Mouse (Mus musculus) kidney, embryonic 14.5 days (tissue): ENCODE measurements around the gene Casr. TPM values are rescaled to one million over a fixed set of nuclear protein-coding genes. Genes with fewer than 3 reads are reported as not detected.

ENCODE experiments used
- ATAC-seq: fragments of 200-750 bp; cut with Nextera tagmentation; 2 replicates; pipeline ENCODE4 v1.8.0; 2017; ENCODE audit warnings: moderate number of reproducible peaks, mild to moderate bottlenecking, moderate TSS enrichment, moderate library complexity; ENCODE audit not compliant: low FRiP score, low TSS enrichment
- H3K27ac ChIP-seq: fragments of 300-500 bp; sonication (generic); 2 replicates; pipeline ENCODE4 v1.5.1; 2014; ENCODE audit warnings: low read depth, mild to moderate bottlenecking, low read length, moderate library complexity, mixed read lengths
- H3K27me3 ChIP-seq: fragments of 300-500 bp; sonication (generic); 2 replicates; pipeline ENCODE4 v1.6.1; 2014; ENCODE audit warnings: mild to moderate bottlenecking, low read length; ENCODE audit not compliant: control insufficient read depth, insufficient read depth
- H3K36me3 ChIP-seq: fragments of 300-500 bp; sonication (generic); 2 replicates; pipeline ENCODE4 v1.6.1; 2014; ENCODE audit warnings: low read length, mixed read lengths; ENCODE audit not compliant: control insufficient read depth, insufficient read depth
- H3K4me1 ChIP-seq: fragments of 300-500 bp; sonication (generic); 2 replicates; pipeline ENCODE4 v1.6.1; 2014; ENCODE audit warnings: low read length, mixed read lengths; ENCODE audit not compliant: control insufficient read depth, insufficient read depth
- H3K4me2 ChIP-seq: fragments of 300-500 bp; sonication (generic); replicated peaks from 2 replicates; pipeline ENCODE4 v1.6.1; 2014; ENCODE audit warnings: low read depth, mild to moderate bottlenecking, low read length
- H3K4me3 ChIP-seq: fragments of 300-500 bp; sonication (generic); 2 replicates; pipeline ENCODE4 v1.5.1; 2014; ENCODE audit warnings: mild to moderate bottlenecking, low read length
- H3K9ac ChIP-seq: fragments of 300-500 bp; sonication (generic); 2 replicates; pipeline ENCODE4 v1.6.1; 2014; ENCODE audit warnings: low read depth, mild to moderate bottlenecking, low read length, moderate library complexity
- H3K9me3 ChIP-seq: fragments of 300-500 bp; sonication (generic); 2 replicates; pipeline ENCODE4 v1.6.1; 2016; ENCODE audit warnings: low read length; ENCODE audit not compliant: control insufficient read depth
- WGBS: fragments of 180-500 bp; shearing (Covaris S2); extraction: QIAGEN DNeasy Blood & Tissue Kit; methylation state at CpG from one replicate; pipeline ENCODE4 v1.1.7; 2014; 5-methylcytosine and 5-hydroxymethylcytosine counted together
- polyA plus RNA-seq: library from polyadenylated mRNA; unstranded; fragments of >200 nt; fragmentation: Nextera tagmentation; extraction: Ambion mirVana; gene quantifications from 2 replicates; pipeline ENCODE4 v1.2.1, GENCODE M21; 2014

Gene Casr
- polyA plus RNA-seq, 1 experiment from 2014 or later: 0.34 TPM

DNA sequence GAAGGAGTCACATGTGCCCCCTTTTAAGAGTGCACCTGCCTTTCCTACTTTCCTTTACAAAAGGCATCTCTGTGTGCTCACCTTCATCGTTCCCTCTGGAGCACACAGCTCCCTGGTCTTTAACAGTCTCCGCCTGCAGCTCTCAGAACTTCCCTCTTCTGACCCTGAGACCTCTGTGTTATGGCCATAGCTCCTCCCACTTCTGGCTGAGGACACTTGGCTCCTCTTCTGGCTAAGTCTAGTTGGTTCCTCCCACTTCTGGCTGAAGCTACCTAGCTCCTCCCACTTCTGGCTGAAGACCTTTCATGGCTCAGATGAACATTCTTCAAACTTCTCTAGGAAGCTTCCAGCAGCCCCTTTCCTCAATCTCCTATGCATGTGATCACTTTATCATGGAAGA lies 59.7 kb downstream of the Casr start:
- no peak overlapping the region for H3K9ac ChIP-seq
- no peak overlapping the region for H3K27ac ChIP-seq
- ATAC-seq: no peak
- no peaks in the 10 kb centered on the region for H3K9me3 ChIP-seq
- no peak overlapping the region for H3K4me3 ChIP-seq
- H3K4me1 ChIP-seq: no peaks in the 10 kb centered on the region
- H3K4me2 ChIP-seq: no peak overlapping the region
- no peaks in the 10 kb centered on the region for H3K27me3 ChIP-seq
- 83% methylated on average over 2 of the region's 2 CpGs for WGBS
- H3K36me3 ChIP-seq: no peaks in the 10 kb centered on the region

DNA sequence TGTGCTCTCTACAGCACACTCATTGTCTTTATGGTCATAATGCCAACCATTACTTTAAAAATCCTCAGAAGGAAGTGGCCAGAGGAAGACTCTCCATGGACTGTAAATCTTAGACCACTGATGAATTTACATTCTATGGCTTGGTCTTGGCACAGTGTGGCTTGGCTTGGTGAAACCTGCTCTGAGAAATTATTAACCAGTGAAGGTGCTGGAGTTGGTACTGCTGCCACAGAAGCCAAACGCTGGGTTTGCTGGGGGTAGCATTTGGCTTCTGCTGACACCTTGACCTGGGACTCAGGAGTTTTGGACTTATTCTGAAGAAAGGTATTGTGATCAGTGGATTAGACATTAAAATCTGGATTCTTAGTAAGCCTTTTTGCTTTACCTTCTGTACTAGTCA lies 69.5 kb downstream of the Casr start:
- no peak for ATAC-seq
- Histone ChIP-seq H3K4me2 (no peak overlapping the region), H3K27ac (no peak overlapping the region), H3K9ac (no peak overlapping the region), H3K4me1 (no peaks in the 10 kb centered on the region), H3K27me3 (no peaks in the 10 kb centered on the region), H3K4me3 (no peak overlapping the region), H3K9me3 (no peaks in the 10 kb centered on the region), H3K36me3 (no peaks in the 10 kb centered on the region)
- WGBS: 91% methylated on average over 1 of the region's 1 CpGs

DNA sequence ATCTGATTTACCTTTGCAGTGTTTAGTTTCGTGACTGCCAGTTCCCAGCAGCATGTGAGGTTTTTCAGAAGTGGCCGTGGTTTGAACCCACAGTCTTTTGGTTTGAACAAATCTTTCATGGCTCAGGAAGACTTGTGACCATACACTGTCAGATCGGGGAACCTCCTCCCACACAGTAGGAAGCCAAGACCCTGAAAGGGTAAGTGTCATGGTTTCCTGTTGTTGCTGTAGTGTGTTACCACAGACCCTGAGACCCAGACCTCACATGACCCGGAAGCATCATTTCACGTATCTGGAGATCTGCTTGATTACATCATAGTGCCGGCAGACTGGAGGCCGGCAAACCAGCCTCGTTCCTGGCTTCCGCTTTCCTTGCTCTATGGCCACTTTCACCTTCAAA lies 85.1 kb downstream of the Casr start:
- Histone ChIP-seq H3K27ac (no peak overlapping the region), H3K9me3 (no peaks in the 10 kb centered on the region), H3K27me3 (no peaks in the 10 kb centered on the region), H3K4me1 (no peaks in the 10 kb centered on the region), H3K4me2 (no peak overlapping the region), H3K4me3 (no peak overlapping the region), H3K9ac (no peak overlapping the region), H3K36me3 (no peaks in the 10 kb centered on the region)
- no peak for ATAC-seq
- 63% methylated on average over 9 of the region's 9 CpGs for WGBS

DNA sequence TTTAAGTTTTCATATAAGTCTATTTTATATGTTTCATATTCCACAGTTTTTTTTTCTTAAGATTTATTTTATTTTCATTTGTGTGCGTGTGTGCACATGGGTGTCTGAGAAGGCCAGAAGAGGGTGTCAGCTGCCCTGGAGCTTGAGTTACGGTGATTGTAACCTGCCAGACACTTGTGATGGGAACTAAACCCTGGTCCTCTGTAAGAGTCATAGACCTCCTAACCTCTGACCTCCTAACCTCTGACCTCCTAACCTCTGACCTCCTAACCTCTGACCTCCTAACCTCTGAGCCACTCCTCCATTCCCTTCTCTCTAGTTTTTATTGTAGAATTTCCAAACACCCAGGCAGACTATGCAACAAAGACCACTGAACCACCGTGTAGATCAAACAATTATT lies 86.4 kb downstream of the Casr start:
- Histone ChIP-seq H3K4me2 (no peak overlapping the region), H3K9me3 (no peaks in the 10 kb centered on the region), H3K4me1 (no peaks in the 10 kb centered on the region), H3K27me3 (no peaks in the 10 kb centered on the region), H3K9ac (no peak overlapping the region), H3K27ac (no peak overlapping the region), H3K36me3 (no peaks in the 10 kb centered on the region), H3K4me3 (no peak overlapping the region)
- WGBS: 93% methylated on average over 3 of the region's 3 CpGs
- no peak for ATAC-seq

DNA sequence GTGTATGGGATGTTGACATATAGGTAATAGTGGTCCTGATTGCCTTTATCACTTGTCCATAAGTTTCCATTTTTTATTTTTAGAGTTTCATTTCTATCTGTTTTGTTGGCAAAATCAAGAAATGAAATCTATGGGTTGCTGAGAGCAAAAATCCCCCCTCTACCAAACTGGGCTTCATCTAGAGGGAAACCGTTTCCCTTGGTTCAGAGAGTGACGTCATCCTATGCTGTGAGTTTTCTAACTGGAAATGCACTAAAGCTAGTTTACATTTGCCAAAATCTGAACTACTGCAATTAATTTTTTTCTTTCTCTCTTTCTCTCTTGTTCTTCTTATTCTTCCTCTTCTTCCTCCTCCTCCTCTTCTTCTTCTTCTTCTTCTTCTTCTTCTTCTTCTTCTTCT lies 87.1 kb downstream of the Casr start:
- Histone ChIP-seq H3K9me3 (no peaks in the 10 kb centered on the region), H3K36me3 (no peaks in the 10 kb centered on the region), H3K27me3 (no peaks in the 10 kb centered on the region), H3K27ac (no peak overlapping the region), H3K9ac (no peak overlapping the region), H3K4me3 (no peak overlapping the region), H3K4me2 (no peak overlapping the region), H3K4me1 (no peaks in the 10 kb centered on the region)
- WGBS: 75% methylated on average over 2 of the region's 2 CpGs
- no peak for ATAC-seq

DNA sequence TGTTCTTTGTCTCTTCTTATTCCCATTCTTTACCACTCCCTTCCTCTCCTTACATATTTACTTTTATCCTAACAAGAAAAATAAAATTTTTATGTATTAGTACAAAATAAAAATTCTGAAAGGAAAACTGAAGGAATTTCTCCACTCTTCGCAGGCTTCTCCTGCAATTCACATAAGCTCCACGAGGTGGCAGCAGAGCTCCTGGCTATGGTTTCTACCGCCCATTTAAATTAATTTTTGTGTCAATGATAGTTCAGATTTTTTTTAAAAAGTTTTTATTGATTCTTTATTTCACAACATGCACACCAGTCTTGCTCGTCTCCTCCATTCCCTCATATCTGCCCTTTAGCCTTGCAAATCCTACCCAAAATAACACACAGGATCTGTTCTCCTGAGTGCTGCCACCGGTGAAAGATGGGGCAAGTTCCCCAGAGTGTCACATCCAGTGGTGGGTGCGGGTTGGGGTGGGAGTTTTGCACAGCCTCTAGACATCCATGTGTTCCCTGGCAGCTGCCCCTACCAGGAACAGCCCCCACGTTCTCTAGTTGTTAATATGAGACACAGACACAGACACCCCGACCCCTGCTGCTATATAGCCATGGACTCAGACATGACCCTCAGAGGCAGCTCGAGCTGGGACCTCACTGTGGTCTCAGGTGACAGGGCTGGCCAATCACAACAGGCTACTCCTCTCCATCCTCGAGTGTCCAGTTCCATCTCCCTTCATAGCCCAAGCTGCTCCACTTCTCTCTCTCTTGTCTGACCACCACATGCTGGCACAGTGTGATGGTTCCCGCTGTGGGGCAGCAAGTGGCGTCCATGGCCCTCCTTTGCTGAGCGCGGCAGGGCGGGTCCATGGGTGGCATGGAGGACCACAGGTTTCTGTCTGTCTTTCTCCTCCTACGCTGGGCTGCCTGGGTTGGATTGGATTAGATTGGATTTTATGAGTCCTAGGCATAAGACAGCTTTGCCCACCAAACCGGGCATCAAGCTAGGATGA lies 88.4 kb downstream of the Casr start:
- Histone ChIP-seq H3K9me3 (no peaks in the 10 kb centered on the region), H3K27me3 (no peaks in the 10 kb centered on the region), H3K36me3 (no peaks in the 10 kb centered on the region), H3K4me3 (no peak overlapping the region), H3K4me1 (no peaks in the 10 kb centered on the region), H3K4me2 (no peak overlapping the region), H3K27ac (no peak overlapping the region), H3K9ac (no peak overlapping the region)
- peak; percentile 92 for ATAC-seq
- WGBS: 43% methylated on average over 17 of the region's 17 CpGs

DNA sequence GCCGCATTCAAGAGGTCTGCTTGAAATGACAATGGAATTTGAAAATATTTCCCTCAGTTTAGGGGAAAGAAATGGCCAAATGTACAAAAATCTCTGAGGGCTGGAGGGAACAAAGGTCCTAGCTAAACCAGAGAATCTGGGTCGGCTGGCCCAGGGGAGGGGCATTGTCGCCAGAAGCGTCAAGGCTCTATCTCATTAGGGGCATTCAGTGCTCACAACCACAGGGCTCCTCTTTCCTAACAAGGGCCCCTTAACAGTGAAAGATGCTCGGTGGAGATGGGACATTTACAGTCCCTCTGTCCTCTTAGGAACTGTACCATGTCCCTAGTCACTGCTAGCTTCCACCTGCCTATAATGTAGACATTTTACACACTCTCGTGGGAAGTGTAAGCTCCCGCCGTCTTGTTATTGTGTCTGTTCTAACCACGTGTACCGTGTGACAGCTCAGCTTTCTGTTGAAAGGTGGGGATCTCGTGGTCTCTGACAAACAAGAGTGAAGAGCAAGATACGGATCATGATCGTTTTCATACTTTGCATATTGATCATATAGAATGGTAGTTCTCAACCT lies 90.8 kb downstream of the Casr start:
- WGBS: 64% methylated on average over 13 of the region's 13 CpGs
- H3K27ac ChIP-seq: no peak overlapping the region
- ATAC-seq: no peak

DNA sequence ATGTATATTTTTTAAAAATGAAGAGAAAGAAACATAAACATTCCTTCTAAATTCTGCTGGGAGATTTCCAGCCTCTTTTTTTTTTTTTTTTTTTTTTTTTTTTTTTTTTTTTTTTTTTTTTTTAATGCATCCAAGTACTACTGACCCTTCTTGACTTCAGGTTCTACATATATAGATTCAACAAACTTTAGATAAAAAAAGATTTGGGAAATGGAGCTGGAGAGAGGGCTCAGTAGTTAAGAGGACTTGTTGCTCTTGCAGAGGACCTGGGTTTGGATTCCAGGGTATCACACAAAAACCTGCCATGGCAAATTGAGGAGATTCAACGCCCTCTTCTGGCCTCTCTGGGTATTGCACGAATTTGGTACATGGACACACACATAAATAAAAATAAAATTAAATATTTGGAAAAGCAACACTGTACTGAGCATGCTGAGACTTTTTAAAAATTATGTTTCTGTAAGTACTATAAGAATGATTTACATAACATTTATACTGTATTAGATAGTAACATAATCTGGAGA lies 91.9 kb downstream of the Casr start:
- no peak for ATAC-seq
- WGBS: 3% methylated on average over 2 of the region's 2 CpGs
- no peaks in the 10 kb centered on the region for H3K36me3 ChIP-seq
- H3K27me3 ChIP-seq: no peaks in the 10 kb centered on the region
- no peaks in the 10 kb centered on the region for H3K9me3 ChIP-seq
- no peaks in the 10 kb centered on the region for H3K4me1 ChIP-seq
- H3K4me3 ChIP-seq: no peak overlapping the region
- H3K4me2 ChIP-seq: no peak overlapping the region
- no peak overlapping the region for H3K27ac ChIP-seq
- H3K9ac ChIP-seq: no peak overlapping the region

More for the DNA sequence above, 90.8 kb downstream of the Casr start:
- no peaks in the 10 kb centered on the region for H3K36me3 ChIP-seq
- H3K4me2 ChIP-seq: no peak overlapping the region
- no peaks in the 10 kb centered on the region for H3K27me3 ChIP-seq
- H3K4me3 ChIP-seq: no peak overlapping the region
- no peaks in the 10 kb centered on the region for H3K4me1 ChIP-seq
- H3K9me3 ChIP-seq: no peaks in the 10 kb centered on the region
- no peak overlapping the region for H3K9ac ChIP-seq

DNA sequence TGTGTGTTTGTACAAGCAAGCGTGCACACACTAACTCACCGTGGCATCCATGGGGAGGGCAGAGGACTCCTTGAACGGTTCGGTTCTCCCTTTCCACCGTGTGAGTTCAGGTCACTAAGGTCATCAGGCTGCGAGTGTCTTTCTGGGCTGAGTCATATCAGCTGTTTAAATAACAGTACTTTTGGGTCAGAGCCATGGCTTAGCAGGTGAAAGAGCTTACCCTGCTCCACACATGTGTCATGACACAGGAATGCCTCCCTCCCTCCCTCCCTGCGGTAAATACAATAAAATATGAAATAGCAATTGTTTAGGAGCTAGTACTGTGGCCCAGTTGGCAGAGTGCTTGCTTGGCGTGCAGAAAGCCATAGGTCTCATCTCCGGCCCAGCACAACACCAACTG lies 92.6 kb downstream of the Casr start:
- Histone ChIP-seq H3K4me2 (no peak overlapping the region), H3K4me3 (no peak overlapping the region), H3K36me3 (no peaks in the 10 kb centered on the region), H3K27ac (no peak overlapping the region), H3K4me1 (no peaks in the 10 kb centered on the region), H3K27me3 (no peaks in the 10 kb centered on the region), H3K9me3 (no peaks in the 10 kb centered on the region), H3K9ac (no peak overlapping the region)
- WGBS: 85% methylated on average over 9 of the region's 9 CpGs
- ATAC-seq: no peak
